Mouse (Mus musculus): ENCODE data around the gene 4930432K21Rik. TPM values are rescaled to one million over a fixed set of nuclear protein-coding genes. Genes with fewer than 3 reads are reported as not detected.

Gene 4930432K21Rik
- total and polyA plus RNA-seq, 2 experiments from 2014 or later, result 2.2 to 5.7 TPM

GRCm38 (mm10) chr8:84189603-84190002 lies 41.8 kb downstream of the 4930432K21Rik start:
- ATAC-seq (ENCODE audit: low FRiP score), result no peak
- Histone ChIP-seq H3K4me1 (ENCODE audit: insufficient read depth, low read length) (0 out of 2 replicates have a peak, but pooled peaks cover 2% of the 10 kb centered on the region), H3K9me3 (ENCODE audit: low read length) (no peaks in the 10 kb centered on the region), H3K4me2 (ENCODE audit: low read depth, low read length, poor library complexity, severe bottlenecking) (no peak overlapping the region), H3K4me3 (ENCODE audit: low read depth, low read length) (no peak overlapping the region), H3K27ac (ENCODE audit: low read depth, low read length) (no peak overlapping the region), H3K9ac (replicated peaks; ENCODE audit: low read length, poor library complexity, severe bottlenecking) (no peak overlapping the region), H3K36me3 (ENCODE audit: insufficient read depth, low read length) (no peaks in the 10 kb centered on the region), H3K27me3 (ENCODE audit: insufficient read depth, low read length) (peaks cover 8% of the 10 kb centered on the region)
- no peak for TF ChIP-seq CTCF (IDR thresholded peaks at IDR 0.05)
- 52% methylated on average over 4 of the region's 4 CpGs for WGBS
- no peak for DNase-seq (ENCODE audit: low spot score)

GRCm38 (mm10) chr8:84190191-84190867 lies 42.5 kb downstream of the 4930432K21Rik start:
- no peak overlapping the region for H3K27ac ChIP-seq (ENCODE audit: low read depth, low read length)
- 97% methylated on average over 7 of the region's 7 CpGs for WGBS
- ATAC-seq (ENCODE audit: low FRiP score), result no peak

GRCm38 (mm10) chr8:84192023-84192422 lies 44.2 kb downstream of the 4930432K21Rik start:
- Histone ChIP-seq H3K36me3 (ENCODE audit: insufficient read depth, low read length) (no peaks in the 10 kb centered on the region), H3K27ac (ENCODE audit: low read depth, low read length) (peak overlapping the region; percentile 47; the same call in 1 of the 2 replicates), H3K9me3 (ENCODE audit: low read length) (no peaks in the 10 kb centered on the region), H3K4me1 (ENCODE audit: insufficient read depth, low read length) (0 out of 2 replicates have a peak, but pooled peaks cover 2% of the 10 kb centered on the region), H3K27me3 (ENCODE audit: insufficient read depth, low read length) (peaks cover 8% of the 10 kb centered on the region), H3K9ac (replicated peaks; ENCODE audit: low read length, poor library complexity, severe bottlenecking) (no peak overlapping the region), H3K4me2 (ENCODE audit: low read depth, low read length, poor library complexity, severe bottlenecking) (peak overlapping the region; percentile 30; the same call in 1 of the 2 replicates), H3K4me3 (ENCODE audit: low read depth, low read length) (no peak overlapping the region)
- ATAC-seq (ENCODE audit: low FRiP score) (peak; percentile 50; the same call in 1 of the 2 replicates), DNase-seq (ENCODE audit: low spot score) (peak; percentile 30)
- no peak for TF ChIP-seq CTCF (IDR thresholded peaks at IDR 0.05)
- 53% methylated on average over 13 of the region's 13 CpGs for WGBS

More at GRCm38 (mm10) chr8:84190191-84190867, 42.5 kb downstream of the 4930432K21Rik start:
- Histone ChIP-seq H3K4me2 (ENCODE audit: low read depth, low read length, poor library complexity, severe bottlenecking) (no peak overlapping the region), H3K27me3 (ENCODE audit: insufficient read depth, low read length) (peaks cover 8% of the 10 kb centered on the region), H3K9me3 (ENCODE audit: low read length) (no peaks in the 10 kb centered on the region), H3K9ac (replicated peaks; ENCODE audit: low read length, poor library complexity, severe bottlenecking) (no peak overlapping the region), H3K4me1 (ENCODE audit: insufficient read depth, low read length) (0 out of 2 replicates have a peak, but pooled peaks cover 2% of the 10 kb centered on the region), H3K4me3 (ENCODE audit: low read depth, low read length) (no peak overlapping the region), H3K36me3 (ENCODE audit: insufficient read depth, low read length) (no peaks in the 10 kb centered on the region)
- no peak for TF ChIP-seq CTCF (IDR thresholded peaks at IDR 0.05)
- DNase-seq (ENCODE audit: low spot score), result no peak

- no peak for ATAC-seq (ENCODE audit: low FRiP score)
- 0 out of 2 replicates have a peak overlapping the region, but pooled peaks have one; percentile 12 for H3K4me3 ChIP-seq (ENCODE audit: low read depth, low read length)
- peak; percentile 56 for DNase-seq (ENCODE audit: low spot score)
- H3K9me3 ChIP-seq (ENCODE audit: low read length), result no peaks in the 10 kb centered on the region
- 0 out of 2 replicates have a peak, but pooled peaks cover 2% of the 10 kb centered on the region for H3K4me1 ChIP-seq (ENCODE audit: insufficient read depth, low read length)
- H3K36me3 ChIP-seq (ENCODE audit: insufficient read depth, low read length), result no peaks in the 10 kb centered on the region
- H3K27me3 ChIP-seq (ENCODE audit: insufficient read depth, low read length), result peaks cover 8% of the 10 kb centered on the region
- no peak overlapping the region for H3K9ac ChIP-seq (replicated peaks; ENCODE audit: low read length, poor library complexity, severe bottlenecking)
- TF ChIP-seq CTCF (IDR thresholded peaks at IDR 0.05), result no peak
- H3K27ac ChIP-seq (ENCODE audit: low read depth, low read length), result no peak overlapping the region
- H3K4me2 ChIP-seq (ENCODE audit: low read depth, low read length, poor library complexity, severe bottlenecking), result peak overlapping the region; percentile 30
- WGBS, result 3% methylated on average over 32 of the region's 33 CpGs
Measured at GRCm38 (mm10) chr8:84192555-84192954, 44.7 kb downstream of the 4930432K21Rik start.

- TF ChIP-seq CTCF (IDR thresholded peaks at IDR 0.05), result no peak
- DNase-seq (ENCODE audit: low spot score) (no peak), ATAC-seq (ENCODE audit: low FRiP score) (no peak)
- Histone ChIP-seq H3K27ac (ENCODE audit: low read depth, low read length) (no peak overlapping the region), H3K36me3 (ENCODE audit: insufficient read depth, low read length) (no peaks in the 10 kb centered on the region), H3K9ac (replicated peaks; ENCODE audit: low read length, poor library complexity, severe bottlenecking) (no peak overlapping the region), H3K27me3 (ENCODE audit: insufficient read depth, low read length) (peaks cover 8% of the 10 kb centered on the region), H3K4me1 (ENCODE audit: insufficient read depth, low read length) (peaks cover 7% of the 10 kb centered on the region), H3K4me2 (ENCODE audit: low read depth, low read length, poor library complexity, severe bottlenecking) (no peak overlapping the region), H3K4me3 (ENCODE audit: low read depth, low read length) (no peak overlapping the region), H3K9me3 (ENCODE audit: low read length) (no peaks in the 10 kb centered on the region)
- 71% methylated on average over 4 of the region's 4 CpGs for WGBS
Measured at GRCm38 (mm10) chr8:84193161-84193560, 45.3 kb downstream of the 4930432K21Rik start.

GRCm38 (mm10) chr8:84193566-84193965 lies 45.7 kb downstream of the 4930432K21Rik start:
- Histone ChIP-seq H3K9me3 (ENCODE audit: low read length) (no peaks in the 10 kb centered on the region), H3K4me1 (ENCODE audit: insufficient read depth, low read length) (peaks cover 10% of the 10 kb centered on the region), H3K4me2 (ENCODE audit: low read depth, low read length, poor library complexity, severe bottlenecking) (no peak overlapping the region), H3K36me3 (ENCODE audit: insufficient read depth, low read length) (no peaks in the 10 kb centered on the region), H3K4me3 (ENCODE audit: low read depth, low read length) (no peak overlapping the region), H3K27ac (ENCODE audit: low read depth, low read length) (no peak overlapping the region), H3K27me3 (ENCODE audit: insufficient read depth, low read length) (peaks cover 8% of the 10 kb centered on the region), H3K9ac (replicated peaks; ENCODE audit: low read length, poor library complexity, severe bottlenecking) (no peak overlapping the region)
- ATAC-seq (ENCODE audit: low FRiP score) (no peak), DNase-seq (ENCODE audit: low spot score) (no peak)
- WGBS, result 84% methylated on average over 5 of the region's 5 CpGs
- peak; percentile 57 for TF ChIP-seq CTCF (IDR thresholded peaks at IDR 0.05)

Measured in midbrain, postnatal 0 days (tissue).